Mouse (Mus musculus): ENCODE measurements at regions not wholly inside any gene's neighbourhood (a gene's known extent, or its start where the extent isn't known, plus 50 kb on each side); places are given as distances from the start of the nearest gene placed in this dataset.
A peak's percentile ranks its signal among the peaks of the same experiment; 100 is the strongest.

- WGBS = 38% methylated on average over 11 of the region's 11 CpGs
- no peaks in the 10 kb centered on the region for H3K9me3 ChIP-seq
- H3K9ac ChIP-seq = peak overlapping the region; percentile 48; the same call in 1 of the 2 replicates
- H3K4me3 ChIP-seq = no peak overlapping the region
- no peak overlapping the region for H3K4me2 ChIP-seq
- no peaks in the 10 kb centered on the region for H3K36me3 ChIP-seq
- ATAC-seq (ENCODE audit: low read depth) = peak; percentile 60
- H3K4me1 ChIP-seq (replicated peaks) = peaks cover 49% of the 10 kb centered on the region
- H3K27ac ChIP-seq (replicated peaks) = peak overlapping the region; percentile 29; the same call in 1 of the 2 replicates
- no peaks in the 10 kb centered on the region for H3K27me3 ChIP-seq
Measured at GRCm38 (mm10) chr9:120733681-120734465, 162.6 kb downstream of the Rpl14 start.

- H3K27ac ChIP-seq (replicated peaks) = no peak overlapping the region
- ATAC-seq (ENCODE audit: low read depth) = no peak
Measured at GRCm38 (mm10) chr9:120735217-120735616, 164.0 kb downstream of the Rpl14 start.

DNA sequence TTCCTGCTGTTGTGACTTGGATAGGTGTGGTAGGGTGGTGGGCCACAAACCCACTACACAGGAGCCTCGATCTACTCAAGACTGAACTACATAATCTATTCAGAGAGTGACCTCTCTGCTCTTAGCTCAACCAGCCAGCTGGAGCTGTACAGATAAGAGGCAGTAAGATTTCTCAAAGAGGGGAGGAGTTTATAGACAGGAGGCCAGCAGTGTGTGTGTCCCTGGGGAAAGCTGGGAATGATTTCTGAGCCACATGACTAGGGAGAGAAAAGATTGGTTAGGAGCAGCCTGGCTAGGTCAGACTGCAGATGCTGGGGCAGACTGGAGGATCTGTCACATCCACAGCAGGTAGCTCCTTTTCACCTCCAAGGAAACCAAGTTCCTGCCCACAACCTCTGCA, 166.7 kb downstream of the Rpl14 start:
- Histone ChIP-seq H3K4me3 (no peak overlapping the region), H3K27me3 (no peaks in the 10 kb centered on the region), H3K4me2 (no peak overlapping the region), H3K9me3 (no peaks in the 10 kb centered on the region), H3K4me1 (replicated peaks) (peaks cover 54% of the 10 kb centered on the region), H3K9ac (no peak overlapping the region), H3K36me3 (no peaks in the 10 kb centered on the region), H3K27ac (replicated peaks) (no peak overlapping the region)
- ATAC-seq (ENCODE audit: low read depth) = no peak
- 51% methylated on average over 1 of the region's 1 CpGs for WGBS

More at GRCm38 (mm10) chr9:120735217-120735616, 164.0 kb downstream of the Rpl14 start:
- Histone ChIP-seq H3K36me3 (no peaks in the 10 kb centered on the region), H3K9ac (no peak overlapping the region), H3K4me2 (no peak overlapping the region), H3K9me3 (no peaks in the 10 kb centered on the region), H3K27me3 (no peaks in the 10 kb centered on the region), H3K4me1 (replicated peaks) (peaks cover 63% of the 10 kb centered on the region), H3K4me3 (no peak overlapping the region)
- 66% methylated on average over 7 of the region's 7 CpGs for WGBS

GRCm38 (mm10) chr9:120739199-120739952, 168.1 kb downstream of the Rpl14 start:
- H3K36me3 ChIP-seq = no peaks in the 10 kb centered on the region
- H3K9ac ChIP-seq = no peak overlapping the region
- H3K4me2 ChIP-seq = no peak overlapping the region
- WGBS = 53% methylated on average over 14 of the region's 14 CpGs
- H3K4me1 ChIP-seq (replicated peaks) = peaks cover 40% of the 10 kb centered on the region
- H3K27ac ChIP-seq (replicated peaks) = peak overlapping the region; percentile 68
- H3K27me3 ChIP-seq = no peaks in the 10 kb centered on the region
- no peak overlapping the region for H3K4me3 ChIP-seq
- ATAC-seq (ENCODE audit: low read depth) = peak; percentile 48; the same call in 1 of the 2 replicates
- no peaks in the 10 kb centered on the region for H3K9me3 ChIP-seq

- Histone ChIP-seq H3K4me3 (no peak overlapping the region), H3K9ac (no peak overlapping the region), H3K36me3 (no peaks in the 10 kb centered on the region), H3K27me3 (no peaks in the 10 kb centered on the region), H3K4me1 (replicated peaks) (peaks cover 33% of the 10 kb centered on the region), H3K4me2 (no peak overlapping the region), H3K9me3 (no peaks in the 10 kb centered on the region), H3K27ac (replicated peaks) (peak overlapping the region; percentile 68)
- no peak for ATAC-seq (ENCODE audit: low read depth)
- 53% methylated on average over 6 of the region's 6 CpGs for WGBS
Measured at GRCm38 (mm10) chr9:120739953-120740524, 168.8 kb downstream of the Rpl14 start.

- Histone ChIP-seq H3K4me1 (replicated peaks) (peaks cover 28% of the 10 kb centered on the region), H3K27me3 (no peaks in the 10 kb centered on the region), H3K36me3 (no peaks in the 10 kb centered on the region), H3K4me2 (no peak overlapping the region), H3K9me3 (no peaks in the 10 kb centered on the region), H3K27ac (replicated peaks) (no peak overlapping the region), H3K4me3 (no peak overlapping the region), H3K9ac (no peak overlapping the region)
- no peak for ATAC-seq (ENCODE audit: low read depth)
- 81% methylated on average over 2 of the region's 2 CpGs for WGBS
Measured at GRCm38 (mm10) chr9:120741521-120741920, 170.3 kb downstream of the Rpl14 start.

DNA sequence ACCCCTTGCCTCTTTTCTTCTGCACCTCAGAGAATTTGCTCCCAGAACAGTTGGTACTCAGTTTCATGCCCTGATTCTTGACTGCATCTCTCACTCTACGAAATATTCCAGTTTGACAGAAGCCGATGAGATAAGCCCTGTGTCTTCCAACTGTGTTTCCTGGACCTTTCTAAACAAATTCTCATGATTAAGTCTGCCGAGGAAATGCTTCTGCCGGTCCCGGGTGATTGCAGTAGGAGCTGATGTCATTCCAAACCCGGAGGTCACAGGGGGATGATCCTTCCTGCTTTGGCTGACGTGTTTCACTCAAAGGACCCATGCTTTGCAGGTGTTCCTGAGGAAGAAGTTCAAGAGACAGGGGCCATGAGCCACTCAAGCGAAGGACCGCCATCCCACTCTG, 172.2 kb downstream of the Rpl14 start:
- H3K4me2 ChIP-seq = no peak overlapping the region

DNA sequence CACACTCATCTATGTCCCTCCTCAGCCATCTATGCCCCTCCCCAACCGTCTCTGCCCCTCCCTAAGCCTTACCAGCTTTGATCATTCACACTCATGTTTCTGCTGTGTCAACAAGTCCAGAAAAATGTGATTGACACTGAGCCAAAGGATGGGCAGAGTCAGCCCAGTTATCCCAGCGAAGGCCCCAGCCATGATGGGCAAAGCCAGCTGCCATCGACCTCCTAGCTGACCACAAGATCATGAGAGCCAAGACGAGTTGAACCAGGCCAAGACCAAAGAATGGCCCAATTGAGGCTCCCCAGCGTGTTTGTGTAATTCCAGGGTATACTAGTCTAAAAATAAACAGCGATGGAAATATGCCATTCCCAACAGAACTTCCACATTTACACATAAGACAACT, 174.4 kb downstream of the Rpl14 start:
- no peaks in the 10 kb centered on the region for H3K4me1 ChIP-seq (replicated peaks)
- no peak overlapping the region for H3K4me3 ChIP-seq
- no peak overlapping the region for H3K9ac ChIP-seq
- no peak overlapping the region for H3K4me2 ChIP-seq
- no peaks in the 10 kb centered on the region; the same call in 1 of the 2 replicates for H3K9me3 ChIP-seq
- H3K27ac ChIP-seq (replicated peaks) = no peak overlapping the region
- no peaks in the 10 kb centered on the region for H3K27me3 ChIP-seq
- 91% methylated on average over 6 of the region's 6 CpGs for WGBS
- ATAC-seq (ENCODE audit: low read depth) = no peak
- no peaks in the 10 kb centered on the region for H3K36me3 ChIP-seq

More for the DNA sequence above, 172.2 kb downstream of the Rpl14 start:
- Histone ChIP-seq H3K9me3 (no peaks in the 10 kb centered on the region), H3K9ac (no peak overlapping the region), H3K27me3 (no peaks in the 10 kb centered on the region), H3K36me3 (no peaks in the 10 kb centered on the region), H3K4me1 (replicated peaks) (peaks cover 21% of the 10 kb centered on the region), H3K4me3 (no peak overlapping the region), H3K27ac (replicated peaks) (no peak overlapping the region)
- WGBS = 84% methylated on average over 9 of the region's 9 CpGs
- no peak for ATAC-seq (ENCODE audit: low read depth)

- WGBS = 93% methylated on average over 4 of the region's 4 CpGs
- no peak overlapping the region for H3K4me3 ChIP-seq
- H3K4me1 ChIP-seq (replicated peaks) = peaks cover 13% of the 10 kb centered on the region
Measured at GRCm38 (mm10) chr9:120750820-120751219, 178.2 kb upstream of the Ctnnb1 start.

DNA sequence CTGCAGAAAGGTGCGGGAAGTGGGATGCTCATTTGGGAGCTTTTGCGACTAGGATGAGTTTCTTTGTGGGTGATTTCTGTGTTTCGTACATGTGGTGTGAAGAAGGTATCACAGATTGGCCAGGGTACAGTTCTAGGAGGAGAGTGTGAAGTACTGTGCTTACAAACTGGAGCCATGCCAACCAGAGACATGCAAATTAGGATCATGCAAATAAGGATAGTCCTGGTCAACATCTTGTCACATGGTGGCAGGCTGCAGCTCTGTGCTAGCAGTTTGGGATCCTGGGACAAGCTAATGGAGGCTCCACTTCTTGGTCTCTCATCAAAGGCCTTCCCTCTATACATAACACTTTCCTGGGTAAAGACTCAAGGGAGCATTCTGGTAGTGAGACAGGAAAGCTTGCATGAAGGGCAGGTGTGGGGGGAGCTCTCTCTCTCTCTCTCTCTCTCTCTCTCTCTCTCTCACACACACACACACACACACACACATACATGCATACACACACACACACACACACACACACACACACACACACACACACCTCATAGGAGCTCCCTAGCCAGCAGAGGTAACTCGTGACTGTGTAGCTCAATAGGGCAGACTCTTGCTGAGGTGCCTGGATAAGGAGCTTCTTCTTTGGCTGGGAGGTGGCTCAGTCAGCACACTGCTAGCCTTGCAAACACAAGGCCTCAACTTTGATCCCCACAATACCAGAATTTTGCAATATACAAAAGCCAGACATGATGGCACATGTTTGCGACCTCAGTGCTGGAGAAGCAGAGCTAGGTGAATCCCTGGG, 177.1 kb upstream of the Ctnnb1 start:
- H3K27ac ChIP-seq (replicated peaks) = no peak overlapping the region
- no peak for ATAC-seq (ENCODE audit: low read depth)
- H3K27me3 ChIP-seq = no peaks in the 10 kb centered on the region
- no peak overlapping the region for H3K9ac ChIP-seq
- H3K4me2 ChIP-seq = no peak overlapping the region
- peaks cover 5% of the 10 kb centered on the region; the same call in 1 of the 2 replicates for H3K9me3 ChIP-seq
- no peaks in the 10 kb centered on the region for H3K36me3 ChIP-seq
- peaks cover 13% of the 10 kb centered on the region for H3K4me1 ChIP-seq (replicated peaks)
- 82% methylated on average over 5 of the region's 5 CpGs for WGBS
- H3K4me3 ChIP-seq = no peak overlapping the region

More at GRCm38 (mm10) chr9:120750820-120751219, 178.2 kb upstream of the Ctnnb1 start:
- Histone ChIP-seq H3K9me3 (no peaks in the 10 kb centered on the region; the same call in 1 of the 2 replicates), H3K9ac (no peak overlapping the region), H3K36me3 (no peaks in the 10 kb centered on the region), H3K4me2 (no peak overlapping the region), H3K27me3 (no peaks in the 10 kb centered on the region), H3K27ac (replicated peaks) (no peak overlapping the region)
- no peak for ATAC-seq (ENCODE audit: low read depth)

- H3K36me3 ChIP-seq = no peaks in the 10 kb centered on the region
- H3K4me3 ChIP-seq = no peak overlapping the region
- H3K9me3 ChIP-seq = peaks cover 5% of the 10 kb centered on the region; the same call in 1 of the 2 replicates
- peaks cover 13% of the 10 kb centered on the region for H3K4me1 ChIP-seq (replicated peaks)
- no peak overlapping the region for H3K27ac ChIP-seq (replicated peaks)
- H3K9ac ChIP-seq = no peak overlapping the region
- ATAC-seq (ENCODE audit: low read depth) = no peak
- H3K4me2 ChIP-seq = no peak overlapping the region
- H3K27me3 ChIP-seq = no peaks in the 10 kb centered on the region
Measured at GRCm38 (mm10) chr9:120754151-120754550, 174.9 kb upstream of the Ctnnb1 start.
